In the genomic region with DNA sequence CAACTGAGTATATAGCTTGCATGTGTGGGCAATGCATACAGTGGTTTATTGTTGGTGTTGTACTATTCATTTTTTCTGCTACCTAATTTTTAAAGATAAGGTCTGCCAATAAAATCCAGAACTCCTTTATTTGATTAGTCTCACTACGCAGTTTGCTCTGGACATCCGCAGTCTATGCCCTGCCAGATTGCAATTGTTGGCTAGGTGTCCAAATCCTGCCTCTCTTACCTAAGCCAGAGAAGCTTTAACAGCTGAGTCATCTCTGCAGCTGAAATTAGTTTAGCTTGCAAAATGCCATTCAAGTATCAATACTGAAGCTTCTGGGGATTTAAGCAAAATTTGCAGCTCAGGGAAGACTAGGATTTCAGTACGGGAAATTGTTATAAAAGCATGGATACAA, we compare ENCODE assay signal across 16 mouse cellular contexts.
A peak's percentile ranks its signal among the peaks of the same experiment; 100 is the strongest.
DNase-seq lines count a peak whose midpoint lies in the region.
"Had no signal": no experiment of that assay in that cellular context is flagged by ENCODE, and none has a peak within 500 bp of the region (broad histone marks: within the 10 kb centered on the region; RNA-seq: fewer than 3 reads in every experiment).

No protein-coding gene starts in this region.

- peak; percentile 54 to 56 for DNase-seq in cerebellum, postnatal 10 days
- DNase-seq in cerebellum, adult 9-10 months = no peak
- DNase-seq in cerebellum, postnatal 36 days = peak; percentile 4 to 7
- DNase-seq in cerebellum, adult 11 months = no peak
- peak; percentile 11 for DNase-seq in layer of hippocampus, adult 9-11 months
- DNase-seq in layer of hippocampus, postnatal 25 days (ENCODE audit: extremely low spot score in 1 of 2, low spot score in 1 of 2) = no peak
- DNase-seq in heart, adult 11 months = no peak
- DNase-seq: adrenal gland, postnatal 10 days; cerebellum, adult 9-11 months; embryo, embryonic 11 days; gastrocnemius, postnatal 25 days; heart, adult 2 months; heart, postnatal 14 days; heart, postnatal 4 days; kidney, adult 11 months; kidney, adult 8-10 months had no signal

Comparison
In these comparisons a context has a peak if more than half of its experiments do, and no peak if none do; other contexts are left out.
1. DNase-seq: peak in cerebellum, postnatal 10 days (2 of 2), cerebellum, postnatal 36 days (2 of 2) and layer of hippocampus, adult 9-11 months (single experiment); none in cerebellum, adult 9-10 months (single experiment), cerebellum, adult 11 months (single experiment), layer of hippocampus, postnatal 25 days (0 of 2) and heart, adult 11 months (single experiment).